Mouse (Mus musculus) G1E (cell line): ENCODE measurements around the gene Lrrfip2. TPM values are rescaled to one million over a fixed set of nuclear protein-coding genes. Genes with fewer than 3 reads are reported as not detected.

Experiments used
- ATAC-seq: 2 replicates; pipeline ENCODE4 v1.8.0; 2016; ENCODE audit warnings: mild to moderate bottlenecking; ENCODE audit not compliant: insufficient number of reproducible peaks, poor library complexity, low FRiP score, severe bottlenecking; ENCODE audit errors: extremely low read depth
- DNase-seq: peaks from one replicate; pipeline ENCODE4 v3.0.0; 2012; ENCODE audit warnings: low spot score
- H3K27me3 ChIP-seq: 2 replicates; pipeline ENCODE4 v1.6.1; 2012; ENCODE audit warnings: mild to moderate bottlenecking, low read length, inconsistent platforms; ENCODE audit not compliant: insufficient read depth
- H3K36me3 ChIP-seq: replicated peaks from 2 replicates; pipeline ENCODE3; 2012; ENCODE audit warnings: mild to moderate bottlenecking, inconsistent platforms
- H3K4me1 ChIP-seq: 2 replicates; pipeline ENCODE4 v1.6.1; 2012; ENCODE audit warnings: low read depth, low read length, inconsistent platforms, mixed read lengths; ENCODE audit not compliant: insufficient read depth
- H3K4me3 ChIP-seq: 2 replicates; pipeline ENCODE4 v1.5.1; 2012; ENCODE audit warnings: low read depth, mild to moderate bottlenecking, inconsistent platforms, low read length, moderate library complexity, mixed read lengths
- H3K9me3 ChIP-seq: replicated peaks from 2 replicates; pipeline ENCODE4 v1.6.1; 2012; ENCODE audit warnings: inconsistent platforms
- CTCF ChIP-seq: IDR thresholded peaks from 2 replicates; pipeline ENCODE4 v1.5.1; 2012; ENCODE audit warnings: low read depth, low read length, inconsistent platforms, mixed read lengths
- GATA1 ChIP-seq: IDR thresholded peaks from 2 replicates; pipeline ENCODE4 v1.6.1; 2012; ENCODE audit warnings: borderline replicate concordance, low read length, inconsistent platforms, mixed read lengths
- GATA2 ChIP-seq: IDR thresholded peaks from 2 replicates; pipeline ENCODE4 v1.6.1; 2012; ENCODE audit warnings: low read depth, low read length, inconsistent platforms, borderline replicate concordance
- POLR2AphosphoS5 ChIP-seq: IDR thresholded peaks from 2 replicates; pipeline ENCODE4 v1.6.1; 2012; ENCODE audit warnings: low read depth, low read length, inconsistent platforms; ENCODE audit not compliant: insufficient replicate concordance
- TAL1 ChIP-seq: conservative IDR thresholded peaks from 2 replicates; pipeline ENCODE4 v1.6.1; 2012; ENCODE audit warnings: low read depth, low read length, inconsistent platforms, mixed read lengths
- polyA plus RNA-seq: library from polyadenylated mRNA; stranded (reverse); fragments of >175 nt; gene quantifications from 2 replicates; pipeline ENCODE4 v1.2.3, GENCODE M21; 2012
- total RNA-seq, 2 experiments: library from RNA; stranded (forward) in 1 of 2; stranded (reverse) in 1 of 2; fragments of 200-1000 nt in 1 of 2; fragments of >200 nt in 1 of 2; fragmentation: Nextera tagmentation in 1 of 2; gene quantifications; 2 replicates each; pipeline ENCODE4 v1.2.3; 2014 to 2017

The Lrrfip2 gene
- total and polyA plus RNA-seq, 3 experiments, result 14.3 to 38.4 (median 28.4) TPM

DNA sequence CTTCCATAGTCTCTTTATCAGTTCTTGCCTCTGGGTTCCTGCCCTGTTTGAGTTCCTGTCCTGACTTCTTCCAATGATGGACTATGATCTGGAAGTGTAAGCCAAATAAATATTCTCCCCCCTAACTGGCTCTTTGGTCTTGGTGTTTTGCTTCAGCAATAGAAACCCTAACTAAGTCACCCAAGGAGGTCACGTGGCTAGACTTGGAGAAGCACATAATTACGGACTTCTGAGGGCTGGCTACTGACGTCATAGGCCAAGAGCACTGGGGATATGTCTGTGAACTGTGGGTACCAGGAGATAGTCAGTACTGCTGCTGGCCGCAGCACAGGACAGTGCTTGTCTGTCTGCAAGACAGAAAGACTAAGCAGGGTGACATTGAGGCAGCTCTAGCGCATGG, 35.6 kb upstream of the Lrrfip2 start:
- DNase-seq, result no peak
- Histone ChIP-seq H3K4me3 (no peak overlapping the region), H3K4me1 (peaks cover 21% of the 10 kb centered on the region), H3K36me3 (no peaks in the 10 kb centered on the region), H3K9me3 (no peaks in the 10 kb centered on the region), H3K27me3 (peaks cover 20% of the 10 kb centered on the region)
- no peak for ATAC-seq
- TF ChIP-seq GATA2 (no peak), POLR2AphosphoS5 (no peak), CTCF (no peak), GATA1 (no peak), TAL1 (no peak)

DNA sequence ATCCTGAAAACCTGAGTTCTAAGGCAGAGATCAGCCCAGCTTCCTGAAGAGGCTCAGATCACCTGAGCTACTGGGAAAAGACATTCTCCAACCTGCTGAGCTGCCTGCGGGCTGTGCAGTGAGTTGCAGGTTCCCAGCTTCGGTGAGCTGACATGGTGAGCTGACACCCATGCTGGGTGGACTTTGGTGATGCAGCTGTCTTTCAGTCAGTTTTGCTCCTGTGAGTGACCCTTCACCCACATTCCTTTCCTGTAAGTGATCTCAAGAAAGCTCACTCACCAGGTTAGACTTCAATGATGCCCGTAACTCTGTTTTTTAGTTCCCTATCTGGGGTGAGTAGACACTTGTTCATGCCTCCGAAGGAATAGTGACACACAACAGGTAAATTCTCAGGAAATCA, 32.1 kb upstream of the Lrrfip2 start:
- DNase-seq (no peak), ATAC-seq (no peak)
- H3K9me3 ChIP-seq, result no peaks in the 10 kb centered on the region
- H3K27me3 ChIP-seq, result peaks cover 19% of the 10 kb centered on the region
- H3K4me3 ChIP-seq, result no peak overlapping the region
- H3K4me1 ChIP-seq, result peaks cover 48% of the 10 kb centered on the region
- no peaks in the 10 kb centered on the region for H3K36me3 ChIP-seq
- no peak for TF ChIP-seq POLR2AphosphoS5
- no peak for TF ChIP-seq GATA2
- no peak for TF ChIP-seq CTCF

DNA sequence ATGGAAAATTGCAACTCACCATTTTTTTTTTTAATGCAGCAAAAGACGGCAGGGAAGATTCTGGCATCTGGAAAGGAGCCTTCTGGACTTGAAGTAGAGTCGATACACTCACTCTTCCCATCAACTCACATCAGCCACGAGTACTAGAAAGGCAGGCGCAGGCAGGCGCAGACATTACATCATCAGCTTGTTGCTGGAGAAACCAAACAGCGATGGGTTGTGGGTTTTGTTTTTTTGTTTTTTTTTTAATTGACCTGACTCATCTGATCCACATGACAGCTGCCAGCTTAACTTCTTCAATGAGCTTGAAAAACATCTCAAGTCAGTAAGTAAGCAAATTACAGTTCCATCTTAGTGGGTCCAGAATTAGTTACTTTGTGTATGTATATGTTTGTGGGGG, 31.3 kb upstream of the Lrrfip2 start:
- peaks cover 14% of the 10 kb centered on the region for H3K27me3 ChIP-seq
- DNase-seq, result no peak
- no peaks in the 10 kb centered on the region for H3K36me3 ChIP-seq
- H3K4me3 ChIP-seq, result no peak overlapping the region
- H3K9me3 ChIP-seq, result no peaks in the 10 kb centered on the region
- H3K4me1 ChIP-seq, result peaks cover 48% of the 10 kb centered on the region
- TF ChIP-seq GATA1 (no peak), GATA2 (no peak), POLR2AphosphoS5 (no peak), TAL1 (no peak), CTCF (no peak)
- ATAC-seq, result no peak

DNA sequence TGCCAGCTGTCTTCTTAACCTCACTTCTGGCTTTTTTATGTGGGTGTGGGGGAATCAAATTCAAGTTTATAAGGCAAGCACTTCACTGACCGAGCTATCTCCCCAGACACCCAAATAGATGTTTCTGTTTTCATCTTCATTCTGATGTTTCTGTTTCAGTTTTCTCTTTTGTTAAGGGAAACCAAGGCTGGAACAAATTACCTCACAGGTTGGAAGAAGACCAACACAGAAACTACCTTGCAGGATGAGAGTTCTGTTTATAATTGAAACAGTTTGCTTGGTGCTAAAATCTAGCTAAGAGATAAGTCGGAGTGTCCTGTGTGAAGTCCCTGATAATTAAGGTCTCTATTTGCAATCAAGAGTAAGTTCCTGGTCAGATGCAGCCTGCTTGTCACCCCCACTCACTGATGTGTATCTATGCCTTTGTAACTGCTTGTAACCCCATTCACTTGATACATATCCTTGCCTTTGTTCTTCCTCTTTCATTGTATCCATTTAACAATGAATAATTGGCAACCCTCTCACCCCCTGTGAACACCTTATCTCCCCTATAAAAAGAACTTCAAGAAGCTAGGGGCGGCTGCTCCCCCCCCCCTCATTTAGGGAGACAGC, 30.3 kb upstream of the Lrrfip2 start:
- H3K4me3 ChIP-seq, result no peak overlapping the region
- TF ChIP-seq GATA2 (no peak), CTCF (no peak), POLR2AphosphoS5 (no peak), GATA1 (no peak), TAL1 (no peak)
- DNase-seq (peak; percentile 13), ATAC-seq (peak; percentile 69)
- no peaks in the 10 kb centered on the region for H3K36me3 ChIP-seq
- H3K9me3 ChIP-seq, result no peaks in the 10 kb centered on the region
- H3K4me1 ChIP-seq, result peaks cover 46% of the 10 kb centered on the region
- H3K27me3 ChIP-seq, result peaks cover 19% of the 10 kb centered on the region

DNA sequence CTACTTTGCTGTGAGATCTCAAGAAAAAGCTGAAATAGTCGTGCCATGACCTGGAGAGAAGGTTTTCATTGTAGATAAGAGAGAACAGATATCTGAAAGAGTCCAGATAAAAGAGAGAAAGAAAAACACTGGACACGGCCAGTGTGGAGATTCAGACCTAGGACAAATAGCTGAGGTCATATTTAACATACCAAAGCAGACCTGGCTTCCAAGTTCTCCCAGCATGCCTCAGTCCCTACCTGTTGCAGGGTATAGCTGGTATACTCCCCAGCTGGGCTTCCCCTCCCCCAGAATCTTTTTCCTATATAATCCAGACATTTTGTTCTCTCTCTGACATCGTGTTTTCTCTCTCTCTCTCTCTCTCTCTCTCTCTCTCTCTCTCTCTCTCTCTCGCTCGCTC, 29.4 kb upstream of the Lrrfip2 start:
- ATAC-seq (0 out of 2 replicates have a peak, but pooled peaks have one; percentile 22), DNase-seq (no peak)
- H3K27me3 ChIP-seq, result peaks cover 18% of the 10 kb centered on the region
- H3K4me3 ChIP-seq, result no peak overlapping the region; the same call in 1 of the 2 replicates
- no peaks in the 10 kb centered on the region for H3K36me3 ChIP-seq
- no peaks in the 10 kb centered on the region for H3K9me3 ChIP-seq
- H3K4me1 ChIP-seq, result peaks cover 45% of the 10 kb centered on the region
- TF ChIP-seq TAL1 (peak; percentile 35; the same call in 1 of the 2 replicates), GATA2 (no peak)

DNA sequence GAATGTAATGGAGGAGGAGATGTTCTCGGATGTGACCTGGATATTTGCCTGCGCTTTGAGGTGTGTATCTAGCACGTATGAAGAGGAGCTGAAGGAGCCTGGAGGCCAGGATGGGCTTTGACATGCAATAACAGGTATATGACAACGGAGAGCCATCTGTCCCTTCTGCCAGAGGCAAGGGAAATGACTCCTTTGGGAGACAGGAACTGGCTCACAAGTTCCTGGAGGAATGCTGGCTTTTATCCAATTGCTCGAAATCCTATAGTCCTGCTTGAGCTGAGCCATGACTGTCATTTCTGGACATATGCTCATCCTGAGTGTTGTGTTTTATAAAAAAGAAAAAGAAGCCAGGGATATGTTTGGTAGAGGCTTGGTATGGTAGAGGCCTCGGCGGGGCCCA, 28.5 kb upstream of the Lrrfip2 start:
- Histone ChIP-seq H3K4me1 (peaks cover 45% of the 10 kb centered on the region), H3K9me3 (no peaks in the 10 kb centered on the region), H3K36me3 (no peaks in the 10 kb centered on the region), H3K4me3 (no peak overlapping the region), H3K27me3 (peaks cover 22% of the 10 kb centered on the region)
- no peak for ATAC-seq
- TF ChIP-seq POLR2AphosphoS5 (no peak), TAL1 (no peak), CTCF (no peak), GATA1 (no peak), GATA2 (no peak)
- no peak for DNase-seq

DNA sequence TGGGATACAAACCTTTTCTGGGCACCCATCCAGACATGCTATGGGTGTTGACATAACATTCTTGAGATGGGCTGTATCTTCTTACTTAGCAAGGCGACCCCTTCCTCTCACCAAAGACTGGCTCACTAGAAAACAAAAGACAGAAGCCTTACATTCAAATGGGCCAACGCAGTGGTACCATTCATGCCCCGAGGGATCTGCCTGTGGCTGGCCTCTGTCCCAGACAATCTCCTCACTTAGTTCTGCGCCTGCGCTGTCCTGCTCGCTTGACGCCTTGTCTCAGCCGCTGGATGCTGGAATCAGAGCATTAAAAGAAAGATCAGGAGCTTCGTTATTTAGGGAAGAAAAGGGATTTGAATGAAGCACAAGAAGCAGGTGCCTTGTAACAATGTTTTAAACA, 24.7 kb upstream of the Lrrfip2 start:
- H3K4me1 ChIP-seq, result peaks cover 22% of the 10 kb centered on the region
- H3K4me3 ChIP-seq, result no peak overlapping the region
- DNase-seq, result no peak
- no peaks in the 10 kb centered on the region for H3K36me3 ChIP-seq
- TF ChIP-seq GATA1 (no peak), GATA2 (no peak), POLR2AphosphoS5 (no peak), TAL1 (no peak), CTCF (no peak)
- H3K9me3 ChIP-seq, result no peaks in the 10 kb centered on the region
- H3K27me3 ChIP-seq, result peaks cover 33% of the 10 kb centered on the region
- ATAC-seq, result no peak
